17 mouse cellular contexts compared by ENCODE assay signal in genomic region chr12:21301932-21302331, GRCm38 (mm10). TPM values are rescaled to one million over a fixed set of nuclear protein-coding genes. Genes with fewer than 3 reads are reported as not detected.
A peak's percentile ranks its signal among the peaks of the same experiment; 100 is the strongest.
DNase-seq lines count a peak whose midpoint lies in the region; ATAC-seq and TF ChIP-seq lines count a peak whose summit lies in the region.
"Had no signal": no experiment of that assay in that cellular context is flagged by ENCODE, and none has a peak within 500 bp of the region (broad histone marks: within the 10 kb centered on the region; RNA-seq: fewer than 3 reads in every experiment).

No protein-coding gene starts in this region.

- H3K79me2 ChIP-seq in heart, adult 2 months (replicated peaks; ENCODE audit: control insufficient read depth, insufficient read depth, low read length), result no peaks in the 10 kb centered on the region

- DNase-seq in heart, adult 2 months, result no peak
- DNase-seq in heart, adult 18-20 months, result no peak
- no peak for DNase-seq in Patski (ENCODE audit: low read depth, low spot score)
- DNase-seq in layer of hippocampus, postnatal 14 days (ENCODE audit: low spot score in 2 of 2), result no peak
- DNase-seq in adrenal gland, adult 8-10 months, result no peak
- no peak for DNase-seq in hindbrain, postnatal 0 days (ENCODE audit: low spot score)
- DNase-seq: cerebellum, adult 11-12 months; cerebellum, postnatal 36 days; lung, adult 18-20 months; lung, postnatal 36 days; spleen, adult 18-20 months; thymus, postnatal 25 days had no signal

- no peaks in the 10 kb centered on the region for H3K27me3 ChIP-seq in heart, adult 2 months (ENCODE audit: control insufficient read depth, insufficient read depth, low read length)
- H3K27me3 ChIP-seq in Patski, result no peaks in the 10 kb centered on the region
- no peaks in the 10 kb centered on the region for H3K27me3 ChIP-seq in kidney, embryonic 15.5 days
- H3K27me3 ChIP-seq in liver, embryonic 15.5 days, result no peaks in the 10 kb centered on the region
- H3K27me3 ChIP-seq in hindbrain, postnatal 0 days (ENCODE audit: insufficient read depth, low read length), result no peaks in the 10 kb centered on the region
- H3K27me3 ChIP-seq: forebrain, embryonic 13.5 days; hindbrain, embryonic 15.5 days; neural tube, embryonic 12.5 days had no signal

- WGBS in heart, adult 2 months, result 80% methylated on average over 8 of the region's 8 CpGs
- 81% methylated on average over 8 of the region's 8 CpGs for WGBS in kidney, embryonic 15.5 days
- WGBS in liver, embryonic 15.5 days (ENCODE audit: insufficient replicate concordance), result 61% methylated on average over 8 of the region's 8 CpGs
- 89% methylated on average over 8 of the region's 8 CpGs for WGBS in hindbrain, postnatal 0 days

- no peaks in the 10 kb centered on the region for H3K9me3 ChIP-seq in kidney, embryonic 15.5 days (replicated peaks)
- H3K9me3 ChIP-seq in liver, embryonic 15.5 days (replicated peaks), result no peaks in the 10 kb centered on the region
- no peaks in the 10 kb centered on the region for H3K9me3 ChIP-seq in hindbrain, postnatal 0 days (ENCODE audit: low read length)
- H3K9me3 ChIP-seq: forebrain, embryonic 13.5 days; hindbrain, embryonic 15.5 days; neural tube, embryonic 12.5 days had no signal

- H3K27ac ChIP-seq in heart, adult 2 months, result peak overlapping the region; percentile 10; the same call in 1 of the 2 replicates
- peak overlapping the region; percentile 52 for H3K27ac ChIP-seq in kidney, embryonic 15.5 days
- H3K27ac ChIP-seq in liver, embryonic 15.5 days (replicated peaks), result peak overlapping the region; percentile 6; the same call in 1 of the 2 replicates
- H3K27ac ChIP-seq in hindbrain, postnatal 0 days, result no peak overlapping the region
- H3K27ac ChIP-seq: forebrain, embryonic 13.5 days; hindbrain, embryonic 15.5 days; neural tube, embryonic 12.5 days had no signal

- no peak overlapping the region for H3K4me3 ChIP-seq in heart, adult 2 months
- no peak overlapping the region for H3K4me3 ChIP-seq in kidney, embryonic 15.5 days (replicated peaks)
- H3K4me3 ChIP-seq in liver, embryonic 15.5 days (replicated peaks), result no peak overlapping the region
- H3K4me3 ChIP-seq in hindbrain, postnatal 0 days (ENCODE audit: low read length), result no peak overlapping the region
- H3K4me3 ChIP-seq: forebrain, embryonic 13.5 days; hindbrain, embryonic 15.5 days; neural tube, embryonic 12.5 days had no signal

- H3K9ac ChIP-seq in heart, adult 2 months (ENCODE audit: low read depth, low read length), result no peak overlapping the region
- H3K9ac ChIP-seq in kidney, embryonic 15.5 days, result no peak overlapping the region
- H3K9ac ChIP-seq in liver, embryonic 15.5 days, result no peak overlapping the region
- H3K9ac ChIP-seq in hindbrain, postnatal 0 days (replicated peaks; ENCODE audit: low read length), result no peak overlapping the region
- H3K9ac ChIP-seq: forebrain, embryonic 13.5 days; hindbrain, embryonic 15.5 days; neural tube, embryonic 12.5 days had no signal

- in situ Hi-C loops in Patski (cut with MboI; ENCODE audit: low pct_unique_long_range_greater_than_20kb), result no loop called here

- no peak for TF ChIP-seq CTCF in heart, adult 2 months (IDR thresholded peaks at IDR 0.05)
- no peak for TF ChIP-seq CTCF in Patski (IDR thresholded peaks at IDR 0.05)
- no peak for TF ChIP-seq CTCF in hindbrain, postnatal 0 days (IDR thresholded peaks at IDR 0.05; ENCODE audit: low read depth)

- TF ChIP-seq EP300 in heart, adult 2 months (IDR thresholded peaks at IDR 0.05; ENCODE audit: insufficient read depth, low read depth, low read length), result no peak

- ATAC-seq in Patski, result peak; percentile 84
- peak; percentile 80 for ATAC-seq in kidney, embryonic 15.5 days (replicated peaks; ENCODE audit: low FRiP score)
- ATAC-seq in liver, embryonic 15.5 days (ENCODE audit: insufficient read depth), result peak; percentile 51; the same call in 1 of the 2 replicates
- ATAC-seq in hindbrain, postnatal 0 days, result no peak
- ATAC-seq: forebrain, embryonic 13.5 days had no signal

- H3K4me1 ChIP-seq in heart, adult 2 months (ENCODE audit: control insufficient read depth, insufficient read depth, low read length), result no peaks in the 10 kb centered on the region
- no peaks in the 10 kb centered on the region for H3K4me1 ChIP-seq in kidney, embryonic 15.5 days
- peaks cover 14% of the 10 kb centered on the region; the same call in 1 of the 2 replicates for H3K4me1 ChIP-seq in liver, embryonic 15.5 days (replicated peaks)
- no peaks in the 10 kb centered on the region for H3K4me1 ChIP-seq in hindbrain, postnatal 0 days (ENCODE audit: insufficient read depth, low read length)
- H3K4me1 ChIP-seq: forebrain, embryonic 13.5 days; hindbrain, embryonic 15.5 days; neural tube, embryonic 12.5 days had no signal

- no peak overlapping the region for H3K4me2 ChIP-seq in kidney, embryonic 15.5 days
- no peak overlapping the region for H3K4me2 ChIP-seq in liver, embryonic 15.5 days
- no peak overlapping the region for H3K4me2 ChIP-seq in hindbrain, postnatal 0 days (ENCODE audit: low read depth, low read length)
- H3K4me2 ChIP-seq: forebrain, embryonic 13.5 days; hindbrain, embryonic 15.5 days; neural tube, embryonic 12.5 days had no signal

- intact Hi-C loops in heart, adult 2 months (cut with DNase I), result no loop called here

- CTCF ChIA-PET in Patski (lab: Charles Lee), result no interaction called here

- H3K36me3 ChIP-seq in heart, adult 2 months (ENCODE audit: control insufficient read depth, insufficient read depth, low read length), result no peaks in the 10 kb centered on the region
- H3K36me3 ChIP-seq in kidney, embryonic 15.5 days, result peaks cover 96% of the 10 kb centered on the region
- H3K36me3 ChIP-seq in liver, embryonic 15.5 days (replicated peaks), result peaks cover 72% of the 10 kb centered on the region
- peaks cover 68% of the 10 kb centered on the region for H3K36me3 ChIP-seq in hindbrain, postnatal 0 days (ENCODE audit: insufficient read depth, low read length)

- no peak for TF ChIP-seq POLR2A in heart, adult 2 months (IDR thresholded peaks at IDR 0.05; ENCODE audit: insufficient read depth, low read depth, low read length)

- POLR2A ChIA-PET in Patski (lab: Charles Lee), result interaction anchor here (0.7 to 1.0 kb wide), 2 partner anchors 11 to 16 kb away, joined by 3 read pairs; partner anchors contain the start of gene Cpsf3

RNA-seq across cellular contexts. Expression of gene Iah1, which starts 14.3 kb away (rescaled TPM):
- 10 to 100 TPM; 12.6 to 13.5 TPM for total RNA-seq in heart, adult 2 months (2021)
- polyA plus RNA-seq in heart, adult 2 months (2012; rRNA removed), result 28.4 and 30.5 TPM in 2 replicates
- total RNA-seq in heart, adult 18-20 months (2021), result 10 to 100 TPM; 12.0 to 16.0 TPM
- polyA plus RNA-seq in Patski (2021), result 88.1 TPM
- polyA plus RNA-seq in kidney, embryonic 15.5 days (2015; fragmentation: Nextera tagmentation; extraction: Ambion mirVana), result 67.7 and 78.7 TPM in 2 replicates
- polyA plus RNA-seq in liver, embryonic 15.5 days (2015; fragmentation: Nextera tagmentation; extraction: Ambion mirVana), result 39.6 and 41.8 TPM in 2 replicates
- total RNA-seq in layer of hippocampus, postnatal 14 days (2021), result 10 to 100 TPM; 17.6 to 19.2 TPM
- 10 to 100 TPM; 53.0 to 61.9 (median 56.4) TPM for total RNA-seq in adrenal gland, adult 8-10 months (2022)
- 33.1 and 33.2 TPM in 2 replicates for total RNA-seq in hindbrain, postnatal 0 days (2014; rRNA removed)
- polyA plus RNA-seq in hindbrain, postnatal 0 days (2015; fragmentation: Nextera tagmentation; extraction: Ambion mirVana), result 31.2 and 37.0 TPM in 2 replicates

RNA-seq across cellular contexts. Expression of gene Itgb1bp1, which starts 15.8 kb away (rescaled TPM):
- total RNA-seq in heart, adult 2 months (2021), result 10 to 100 TPM; 42.4 to 50.6 TPM
- 15.2 and 26.8 TPM in 2 replicates for polyA plus RNA-seq in heart, adult 2 months (2012; rRNA removed)
- 10 to 100 TPM; 43.3 to 44.6 TPM for total RNA-seq in heart, adult 18-20 months (2021)
- 62.4 TPM for polyA plus RNA-seq in Patski (2021)
- 45.8 and 46.0 TPM in 2 replicates for polyA plus RNA-seq in kidney, embryonic 15.5 days (2015; fragmentation: Nextera tagmentation; extraction: Ambion mirVana)
- polyA plus RNA-seq in liver, embryonic 15.5 days (2015; fragmentation: Nextera tagmentation; extraction: Ambion mirVana), result 19.6 and 20.3 TPM in 2 replicates
- 10 to 100 TPM; 38.9 to 39.7 TPM for total RNA-seq in layer of hippocampus, postnatal 14 days (2021)
- 100 to 1,000 TPM in 1 of 4 experiments, 10 to 100 TPM in 3; 74.6 to 123 (median 85.2) TPM for total RNA-seq in adrenal gland, adult 8-10 months (2022)
- total RNA-seq in hindbrain, postnatal 0 days (2014; rRNA removed), result 20.8 and 21.1 TPM in 2 replicates
- 37.0 and 38.5 TPM in 2 replicates for polyA plus RNA-seq in hindbrain, postnatal 0 days (2015; fragmentation: Nextera tagmentation; extraction: Ambion mirVana)

RNA-seq across cellular contexts. Expression of gene Cpsf3, which starts 16.7 kb away (rescaled TPM):
- 10 to 100 TPM; 32.5 to 39.0 TPM for total RNA-seq in heart, adult 2 months (2021)
- polyA plus RNA-seq in heart, adult 2 months (2012; rRNA removed), result 19.3 and 30.8 TPM in 2 replicates
- total RNA-seq in heart, adult 18-20 months (2021), result 10 to 100 TPM; 34.6 to 38.5 TPM
- polyA plus RNA-seq in Patski (2021), result 54.8 TPM
- 112 and 115 TPM in 2 replicates for polyA plus RNA-seq in kidney, embryonic 15.5 days (2015; fragmentation: Nextera tagmentation; extraction: Ambion mirVana)
- 39.7 and 40.5 TPM in 2 replicates for polyA plus RNA-seq in liver, embryonic 15.5 days (2015; fragmentation: Nextera tagmentation; extraction: Ambion mirVana)
- total RNA-seq in layer of hippocampus, postnatal 14 days (2021), result 10 to 100 TPM; 51.3 to 64.0 TPM
- total RNA-seq in adrenal gland, adult 8-10 months (2022), result 10 to 100 TPM; 65.3 to 78.3 (median 69.5) TPM
- total RNA-seq in hindbrain, postnatal 0 days (2014; rRNA removed), result 39.6 and 41.7 TPM in 2 replicates
- polyA plus RNA-seq in hindbrain, postnatal 0 days (2015; fragmentation: Nextera tagmentation; extraction: Ambion mirVana), result 69.5 and 69.7 TPM in 2 replicates
